Mouse (Mus musculus): Measurements from ENCODE around the gene Stambp.
"Not testable (repeated sequence)": the region's sequence is repeated elsewhere in the genome, so short reads cannot be mapped to it uniquely, and the experiment has no call there.

Gene Stambp

DNA sequence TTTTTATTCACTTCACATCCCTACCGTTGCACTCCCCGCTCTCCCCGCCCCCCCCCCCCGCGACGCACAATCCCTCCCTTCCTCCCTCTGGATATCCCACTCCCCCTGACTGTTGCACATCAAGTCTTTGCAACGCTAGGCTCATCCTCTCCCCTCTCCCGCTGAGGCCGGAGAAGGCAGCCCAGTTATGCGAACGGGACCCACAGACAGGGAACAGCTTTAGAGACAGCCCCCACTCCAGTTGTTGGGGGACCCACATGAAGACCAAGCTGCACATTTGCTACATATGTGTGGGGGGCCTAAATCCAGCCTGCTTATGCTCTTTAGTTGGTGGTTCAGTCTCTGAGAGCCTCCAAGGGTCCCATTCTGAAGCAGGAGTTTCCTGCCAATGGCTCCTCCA, at the start of gene Stambp:
Stambp (minus strand) TSS at position 59 of the 400 bp plus-strand sequence.
- peak; percentile 51 for DNase-seq (ENCODE audit: low spot score)

DNA sequence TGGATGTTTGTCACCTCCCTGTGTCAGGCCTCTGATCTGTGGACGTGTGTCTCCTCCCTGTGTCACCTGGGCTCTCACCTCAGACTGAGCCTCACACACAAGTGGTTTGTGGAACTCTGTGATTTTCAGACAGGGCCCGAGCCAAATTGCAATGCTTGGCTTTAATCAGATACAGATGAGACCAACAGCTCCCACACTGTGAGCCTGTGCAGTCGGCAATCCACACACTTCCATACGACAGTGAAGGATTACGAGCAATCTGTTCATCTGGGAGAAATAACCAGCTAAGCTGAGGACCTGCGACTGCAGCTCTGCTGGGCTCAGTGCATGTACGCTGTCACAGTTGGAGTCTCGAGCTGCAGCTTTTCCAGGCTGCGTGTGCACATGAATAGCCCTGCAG, 47.4 kb upstream of the Stambp start:
- no peak for DNase-seq (ENCODE audit: low spot score)

DNA sequence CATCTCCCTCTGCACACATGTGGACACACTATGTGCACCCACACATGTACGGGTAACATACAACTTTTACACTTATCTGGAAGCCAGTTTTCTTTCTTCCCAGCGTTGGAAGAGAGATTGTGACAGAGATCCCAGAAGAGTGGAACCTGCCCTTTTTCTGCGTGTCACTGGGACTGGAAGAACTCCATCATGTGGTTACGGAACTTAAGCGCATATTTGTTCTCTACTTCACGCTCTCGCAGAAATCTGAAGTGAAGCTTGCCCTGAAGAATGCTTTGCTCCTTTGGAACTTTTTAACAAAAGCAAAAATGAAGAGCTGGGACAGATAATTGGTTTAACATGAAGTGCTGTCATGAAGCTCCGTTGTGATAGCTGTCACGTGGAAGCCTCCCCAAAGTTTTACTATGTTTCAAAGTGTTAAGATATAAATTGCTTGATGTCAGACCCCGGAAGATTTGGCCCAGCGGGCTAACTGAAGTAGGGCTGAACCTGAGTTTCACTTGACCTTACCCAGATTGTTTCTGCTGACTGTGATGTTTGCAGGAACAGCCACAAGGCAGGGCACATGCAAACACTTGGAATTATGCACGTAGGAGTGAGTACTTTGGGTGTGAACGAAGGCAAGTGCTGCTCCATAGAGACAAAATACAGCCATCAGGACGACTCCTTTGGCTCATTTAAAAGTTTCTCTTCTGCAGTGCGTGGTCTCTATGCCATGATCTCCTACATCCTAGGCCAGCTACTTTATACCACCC, 45.2 kb upstream of the Stambp start:
- no peak for DNase-seq (ENCODE audit: low spot score)

DNA sequence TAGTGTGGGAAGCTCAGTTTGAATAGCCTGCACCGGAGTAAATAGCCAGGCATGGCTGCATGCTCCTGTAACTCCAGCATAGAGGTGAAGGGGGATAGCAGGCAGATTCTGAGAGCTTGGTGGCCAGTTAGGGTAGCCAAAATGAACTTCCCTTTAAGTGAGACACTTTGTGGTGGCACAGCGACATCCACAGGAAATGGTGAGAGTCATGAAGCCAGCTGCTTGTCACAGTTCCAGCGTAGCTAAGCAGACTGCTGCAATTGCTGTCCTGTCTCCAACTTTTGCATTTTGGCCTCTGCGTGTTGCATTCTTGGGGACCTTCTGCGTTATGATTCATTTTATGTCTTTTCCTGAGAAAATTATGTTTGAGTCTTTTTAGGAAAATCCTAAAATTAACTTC, 44.0 kb upstream of the Stambp start:
- no peak for DNase-seq (ENCODE audit: low spot score)

DNA sequence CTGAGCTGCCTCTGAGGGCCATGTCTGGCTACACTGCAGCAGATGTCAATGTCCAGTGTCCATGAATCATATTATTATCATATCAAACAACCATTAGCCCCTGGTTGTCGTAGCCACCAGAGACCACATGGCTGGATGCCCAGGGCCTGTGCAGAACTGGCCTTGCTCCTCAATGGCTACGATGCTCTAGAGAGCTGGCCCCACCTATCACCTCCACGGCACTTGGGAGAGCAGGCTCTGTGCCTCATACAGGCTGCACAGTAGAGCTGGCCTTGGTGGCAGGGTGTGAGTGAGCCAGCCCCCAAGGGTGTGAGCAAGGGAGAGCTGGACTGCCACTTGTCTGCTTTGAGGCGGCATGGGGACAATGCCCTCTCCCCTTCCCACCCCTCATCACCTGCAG, 41.9 kb upstream of the Stambp start:
- no peak for DNase-seq (ENCODE audit: low spot score)

DNA sequence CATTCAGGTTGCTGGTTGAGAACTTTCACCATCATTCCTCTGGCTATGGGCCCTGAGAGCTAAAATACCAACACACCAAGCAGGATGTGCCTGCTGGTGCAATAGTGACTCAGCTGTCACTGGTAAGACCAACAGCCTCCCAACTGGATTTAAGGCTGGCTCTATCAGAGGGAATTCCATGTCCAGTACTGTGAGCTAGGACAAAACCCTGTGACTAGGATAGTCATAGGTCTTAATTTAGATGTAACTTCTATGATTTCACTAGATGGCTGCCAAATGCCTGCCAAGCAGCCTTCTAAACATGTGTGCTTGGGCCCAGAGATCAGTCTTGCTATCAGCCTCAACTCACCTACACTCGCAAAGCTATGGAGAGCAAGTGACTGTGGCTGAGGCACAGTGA, 40.4 kb upstream of the Stambp start:
- DNase-seq (ENCODE audit: low spot score): no peak

DNA sequence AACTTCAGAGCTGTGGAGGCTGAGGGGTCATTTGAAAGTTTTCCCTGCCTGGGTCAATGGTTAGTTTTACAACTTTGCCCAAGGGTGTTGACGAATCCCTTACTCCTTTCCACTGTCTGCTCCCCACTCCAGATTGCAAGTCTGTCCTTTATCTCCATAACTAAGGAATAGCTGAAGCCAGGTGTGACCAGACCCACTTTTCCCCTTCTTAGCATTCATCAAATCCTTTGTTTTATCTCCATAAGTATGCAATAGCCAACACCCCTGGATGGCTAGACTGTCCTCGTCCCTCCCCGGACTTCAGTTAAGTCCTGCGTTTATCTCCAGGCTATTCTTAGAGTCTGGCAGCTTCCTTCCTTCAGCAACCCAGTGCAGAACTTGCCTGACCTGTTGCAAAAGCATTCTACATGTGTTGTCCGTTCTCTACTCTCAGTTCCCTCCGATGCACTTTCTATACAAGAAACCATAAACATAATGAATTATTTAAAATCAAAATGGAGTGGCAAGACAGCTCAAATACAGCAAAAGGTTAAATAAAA, 27.2 kb upstream of the Stambp start:
- DNase-seq (ENCODE audit: low spot score): no peak

DNA sequence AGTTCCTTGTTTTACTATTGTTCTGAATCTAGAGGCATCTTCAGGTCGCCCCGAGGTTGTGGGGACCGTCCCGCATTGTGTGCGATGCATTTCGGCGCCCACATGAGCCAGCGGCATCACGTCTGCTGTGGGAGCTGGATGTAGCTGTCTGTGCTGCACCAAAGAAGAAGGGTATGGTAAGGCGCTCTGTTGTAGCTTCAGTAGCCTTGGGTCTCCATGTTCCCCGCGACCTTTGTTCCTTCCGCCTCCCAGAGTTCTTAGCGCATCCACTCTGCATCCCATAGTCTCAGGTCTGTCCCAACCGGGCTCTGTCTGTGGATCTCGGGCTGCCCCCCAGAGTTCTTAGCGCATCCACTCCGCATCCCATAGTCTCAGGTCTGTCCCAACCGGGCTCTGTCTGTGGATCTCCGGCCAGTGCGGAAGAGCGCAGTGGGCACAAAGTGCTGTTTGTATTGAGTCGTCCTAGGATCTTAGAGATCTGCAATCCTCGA, 26.6 kb upstream of the Stambp start:
- DNase-seq (ENCODE audit: low spot score): no peak

DNA sequence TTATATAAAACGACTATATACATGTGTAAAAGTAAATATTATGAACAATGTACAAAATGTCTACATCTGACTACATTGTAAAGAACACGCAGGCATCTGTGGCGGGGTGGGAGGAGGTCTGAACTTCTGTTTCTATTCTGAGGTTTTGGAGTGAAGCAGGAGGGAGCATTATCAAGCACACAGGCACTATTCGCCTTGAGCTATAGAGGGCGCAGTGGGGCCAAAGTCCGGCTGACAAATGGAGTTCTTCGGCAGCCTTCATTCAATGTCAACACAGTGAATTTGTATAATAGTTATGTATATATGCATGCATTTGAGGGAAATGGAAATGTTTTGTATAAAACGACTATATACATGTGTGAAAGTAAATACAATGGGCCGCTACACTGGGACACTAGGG, 26.1 kb upstream of the Stambp start:
- DNase-seq (ENCODE audit: low spot score): peak; percentile 73

DNA sequence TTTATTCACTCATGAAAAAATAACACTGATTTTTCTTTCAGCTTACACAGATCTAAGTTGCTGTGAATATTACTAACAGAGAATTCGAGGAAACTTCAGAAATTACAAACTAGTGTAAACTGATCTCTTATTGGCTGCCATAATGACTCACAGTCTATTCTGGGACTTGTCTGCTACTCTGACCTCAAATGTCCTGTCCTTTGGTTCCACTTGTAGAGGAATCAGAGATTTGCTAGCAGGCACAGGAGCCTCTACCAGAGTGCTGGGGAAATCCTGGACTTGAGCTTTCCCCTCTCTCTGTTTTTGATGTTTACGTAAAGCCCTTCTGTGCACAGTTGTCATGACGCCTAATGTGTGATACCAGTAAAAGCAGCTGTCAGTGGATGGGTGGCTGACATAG, 25.5 kb upstream of the Stambp start:
- DNase-seq (ENCODE audit: low spot score): no peak

DNA sequence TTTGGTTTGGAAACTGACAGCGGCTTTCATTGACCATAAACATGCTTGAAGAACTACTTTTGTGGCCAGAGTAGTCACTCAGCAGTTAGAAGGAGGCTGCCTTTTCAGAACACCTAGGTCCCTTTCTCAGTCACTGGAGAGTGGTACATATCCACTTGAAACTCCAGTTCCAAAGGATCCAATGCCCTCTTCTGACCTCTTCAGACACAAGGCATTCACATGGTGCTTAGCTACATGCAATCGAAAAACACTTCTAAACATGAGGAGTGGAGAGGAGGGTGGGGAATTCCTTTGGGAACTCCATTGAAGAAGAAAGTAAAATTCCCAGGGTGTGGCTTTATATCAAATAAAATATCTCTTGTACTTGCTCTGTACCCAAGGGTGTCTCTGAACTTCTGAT, 22.5 kb upstream of the Stambp start:
- DNase-seq (ENCODE audit: low spot score): no peak

DNA sequence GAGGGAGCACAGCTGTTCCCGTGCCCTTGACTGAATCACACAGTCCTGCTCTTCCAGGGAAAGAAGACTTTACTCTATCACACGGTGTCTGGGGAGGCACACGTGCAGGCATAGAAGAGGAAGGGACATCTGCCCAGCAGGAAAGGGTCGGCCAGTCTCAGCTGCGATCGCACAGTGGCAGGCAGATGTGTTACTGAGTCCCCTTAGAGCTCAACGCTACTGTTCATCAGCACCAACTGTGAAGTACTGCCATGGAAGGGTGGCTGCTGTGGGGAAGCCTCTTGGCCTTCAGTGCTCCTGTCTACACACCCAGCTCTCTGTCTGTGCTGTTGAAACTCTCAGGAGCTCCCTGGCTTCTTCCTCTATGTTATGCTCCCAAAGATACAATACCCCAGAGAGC, 21.4 kb upstream of the Stambp start:
- DNase-seq (ENCODE audit: low spot score): no peak

DNA sequence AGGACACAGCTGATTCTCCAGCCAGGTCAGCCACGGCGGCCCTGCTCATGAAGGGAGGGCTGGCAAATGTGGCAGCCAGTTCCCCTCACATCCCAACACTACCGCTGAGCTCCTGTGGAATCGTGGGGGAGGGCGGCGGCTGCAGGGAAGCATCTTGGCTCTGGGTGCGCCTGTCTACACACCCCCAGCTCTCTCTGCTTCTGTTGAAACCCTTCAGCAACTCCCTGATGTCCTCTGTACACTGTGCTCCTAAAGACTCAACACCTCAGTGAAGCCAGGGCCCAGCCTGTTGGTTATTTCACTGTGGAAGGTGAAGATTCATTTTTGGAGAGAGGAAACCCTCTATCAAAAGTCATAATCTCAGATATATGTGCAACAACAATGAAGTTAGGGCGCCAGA, 19.5 kb upstream of the Stambp start:
- DNase-seq (ENCODE audit: low spot score): no peak

DNA sequence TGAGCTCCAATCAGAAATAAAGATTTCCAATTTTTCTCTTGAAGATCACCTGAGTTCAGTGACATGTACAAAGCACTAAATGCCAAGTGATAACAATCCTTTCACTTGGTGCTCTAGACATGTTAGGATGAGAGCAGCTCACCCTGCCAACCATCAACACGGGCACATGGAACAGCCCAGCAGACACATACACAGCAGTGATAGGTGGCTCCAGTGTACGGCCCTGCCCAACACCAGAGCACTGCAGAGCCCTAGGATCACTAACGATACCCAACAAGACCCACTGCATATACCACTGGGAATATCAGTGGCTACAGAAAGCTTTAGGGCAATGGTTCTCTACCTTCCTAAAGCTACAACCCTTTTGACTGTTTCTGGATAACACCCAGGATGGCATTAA, 17.8 kb upstream of the Stambp start:
- no peak for DNase-seq (ENCODE audit: low spot score)

DNA sequence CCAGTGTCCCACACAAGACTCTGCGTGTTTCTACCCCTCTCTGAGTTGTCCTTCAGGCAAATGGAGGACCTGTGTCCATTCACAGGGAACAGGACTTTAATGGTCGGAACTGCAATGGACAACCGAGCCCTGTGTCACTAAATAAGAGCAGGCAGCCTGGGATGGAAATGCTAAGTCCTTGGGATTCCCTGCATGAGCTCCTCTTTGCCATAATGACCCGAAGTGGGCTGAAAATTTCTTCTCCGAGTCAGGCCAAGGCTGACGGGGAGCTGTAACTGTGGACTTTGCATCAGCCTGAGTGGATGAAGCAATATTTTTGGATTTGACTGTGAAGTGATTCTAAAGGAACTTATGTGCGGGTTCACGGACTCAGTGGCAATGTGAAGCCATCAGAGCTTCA, 14.7 kb upstream of the Stambp start:
- not testable (repeated sequence) for DNase-seq (ENCODE audit: low spot score)

DNA sequence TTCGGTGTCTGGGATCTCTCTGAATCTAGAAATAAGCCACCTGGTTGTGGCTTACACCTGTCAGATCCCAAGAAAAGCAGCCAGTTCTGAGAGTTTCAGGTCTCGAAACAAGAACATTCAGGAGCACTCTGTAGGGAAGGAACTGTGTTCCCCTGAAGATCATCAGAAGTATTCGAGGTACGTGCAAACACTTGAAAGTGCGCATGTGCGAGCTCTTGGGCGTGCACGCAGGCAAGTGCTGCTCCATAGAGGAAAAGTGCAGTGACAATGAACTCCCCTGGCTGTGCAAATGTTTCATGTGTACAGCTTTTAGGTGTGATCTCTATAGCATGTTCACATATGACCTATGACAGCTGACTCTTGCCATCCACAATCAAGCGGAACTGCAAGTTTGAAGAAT, 12.8 kb upstream of the Stambp start:
- DNase-seq (ENCODE audit: low spot score): not testable (repeated sequence)

DNA sequence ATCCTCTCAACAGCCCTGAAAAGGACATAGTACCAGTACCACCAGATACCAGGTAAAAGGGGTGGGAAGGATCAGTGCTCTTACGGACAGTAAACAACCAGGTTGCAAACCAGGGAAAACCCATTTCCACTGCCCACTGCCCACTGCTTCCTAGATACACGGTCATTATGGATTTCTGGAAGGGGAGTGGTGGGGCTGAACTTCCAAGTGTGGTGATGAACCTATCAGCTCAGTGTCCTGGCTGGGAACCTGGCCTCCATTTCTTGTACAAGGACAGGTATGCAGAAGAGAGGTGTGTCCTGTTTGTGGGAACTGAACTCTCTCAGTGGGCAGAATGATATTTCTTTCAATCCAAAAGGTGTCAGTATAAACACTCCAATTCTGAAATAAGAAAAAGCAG, 11.1 kb upstream of the Stambp start:
- DNase-seq (ENCODE audit: low spot score): no peak

DNA sequence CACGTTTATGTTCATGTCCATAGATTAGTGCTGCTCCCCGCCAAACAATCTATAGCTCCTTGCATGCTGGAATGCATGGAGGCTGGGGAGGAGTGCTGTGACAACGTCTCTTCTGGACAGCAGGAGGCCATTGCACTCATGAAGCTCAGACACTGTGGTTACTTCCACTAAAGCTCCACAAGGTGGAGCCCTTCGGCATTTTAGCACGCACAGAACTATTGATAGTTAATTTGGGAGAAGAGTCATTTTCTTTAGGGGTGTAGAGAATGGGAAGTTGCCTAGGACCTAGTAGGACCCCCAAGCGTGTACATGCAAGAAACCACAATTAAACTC, 10.4 kb upstream of the Stambp start:
- DNase-seq (ENCODE audit: low spot score): peak; percentile 85

DNA sequence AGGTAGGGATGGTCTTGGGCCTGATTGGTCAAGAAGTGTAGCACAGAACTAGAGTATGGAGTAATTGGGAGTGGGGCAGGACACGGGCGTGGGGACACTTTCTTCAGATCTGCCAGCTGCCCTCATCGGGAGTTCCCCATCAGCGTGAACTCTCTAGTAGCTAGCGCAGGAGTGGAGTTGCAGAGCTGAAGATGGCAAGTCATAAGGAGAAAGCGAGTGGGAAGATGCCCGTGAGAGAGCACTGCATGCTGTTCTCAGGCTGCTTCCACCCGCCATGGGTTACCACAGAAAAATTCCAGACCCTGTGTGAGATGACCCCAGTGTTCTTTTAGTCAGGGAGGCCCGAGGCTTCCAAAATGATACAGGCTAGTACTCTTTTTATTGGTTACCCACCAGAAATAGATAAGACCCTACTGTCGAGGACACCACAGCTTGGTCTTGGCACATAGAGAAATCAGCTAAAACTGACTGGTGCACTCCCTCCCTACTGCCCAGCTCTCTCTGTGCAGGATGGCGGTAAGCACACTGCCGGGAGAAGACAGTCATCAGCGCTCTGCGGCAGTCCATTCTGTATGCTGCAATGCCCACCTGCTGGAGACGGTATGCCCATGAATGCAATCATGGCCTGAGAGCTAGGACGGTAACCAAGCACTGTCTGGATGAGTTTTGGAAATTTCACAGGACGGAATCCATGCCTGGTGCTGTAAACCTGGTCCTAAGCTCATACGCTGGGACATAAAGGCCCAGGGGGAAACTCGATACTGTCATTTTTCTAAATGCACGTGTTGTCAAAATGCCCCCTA, 9.8 kb upstream of the Stambp start:
- DNase-seq (ENCODE audit: low spot score): no peak

DNA sequence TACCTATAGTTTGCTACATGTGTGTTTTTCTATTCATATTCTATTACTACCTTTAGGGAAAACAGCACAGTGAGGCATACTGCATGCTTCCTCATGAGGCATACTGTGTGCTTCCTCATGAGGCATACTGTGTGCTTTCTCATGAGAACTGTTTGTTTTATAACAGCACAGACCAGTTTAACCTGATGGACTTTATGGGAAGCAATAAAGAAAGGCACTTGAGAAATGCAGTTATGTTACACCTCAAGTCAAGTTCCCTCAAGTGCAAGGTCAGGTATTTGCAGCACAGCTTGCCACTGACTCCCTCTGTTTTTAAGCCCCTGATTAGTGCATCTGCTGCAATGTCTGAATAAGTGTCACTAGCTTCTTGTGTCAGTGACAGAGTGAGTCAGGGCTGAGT, 5.0 kb upstream of the Stambp start:
- DNase-seq (ENCODE audit: low spot score): no peak

DNA sequence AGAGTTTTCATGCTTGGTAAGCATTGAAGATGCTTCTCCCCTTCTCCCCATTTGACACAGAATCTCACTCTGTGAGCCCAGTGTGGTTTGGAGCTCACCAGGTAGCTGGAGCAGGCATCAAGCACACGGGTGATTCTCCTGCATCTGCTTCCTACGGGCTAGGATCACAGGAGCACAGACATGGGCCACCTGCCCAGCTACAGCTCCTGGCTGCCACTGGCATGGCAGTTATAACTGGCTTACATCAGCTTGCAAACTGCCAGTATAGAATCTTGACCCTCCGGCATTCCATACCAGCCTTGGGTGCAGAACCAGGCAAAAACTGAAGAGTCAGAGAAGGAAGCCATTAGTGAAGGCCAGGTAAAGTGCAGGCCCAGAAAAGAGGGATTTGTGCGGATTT, 3.1 kb upstream of the Stambp start:
- no peak for DNase-seq (ENCODE audit: low spot score)

DNA sequence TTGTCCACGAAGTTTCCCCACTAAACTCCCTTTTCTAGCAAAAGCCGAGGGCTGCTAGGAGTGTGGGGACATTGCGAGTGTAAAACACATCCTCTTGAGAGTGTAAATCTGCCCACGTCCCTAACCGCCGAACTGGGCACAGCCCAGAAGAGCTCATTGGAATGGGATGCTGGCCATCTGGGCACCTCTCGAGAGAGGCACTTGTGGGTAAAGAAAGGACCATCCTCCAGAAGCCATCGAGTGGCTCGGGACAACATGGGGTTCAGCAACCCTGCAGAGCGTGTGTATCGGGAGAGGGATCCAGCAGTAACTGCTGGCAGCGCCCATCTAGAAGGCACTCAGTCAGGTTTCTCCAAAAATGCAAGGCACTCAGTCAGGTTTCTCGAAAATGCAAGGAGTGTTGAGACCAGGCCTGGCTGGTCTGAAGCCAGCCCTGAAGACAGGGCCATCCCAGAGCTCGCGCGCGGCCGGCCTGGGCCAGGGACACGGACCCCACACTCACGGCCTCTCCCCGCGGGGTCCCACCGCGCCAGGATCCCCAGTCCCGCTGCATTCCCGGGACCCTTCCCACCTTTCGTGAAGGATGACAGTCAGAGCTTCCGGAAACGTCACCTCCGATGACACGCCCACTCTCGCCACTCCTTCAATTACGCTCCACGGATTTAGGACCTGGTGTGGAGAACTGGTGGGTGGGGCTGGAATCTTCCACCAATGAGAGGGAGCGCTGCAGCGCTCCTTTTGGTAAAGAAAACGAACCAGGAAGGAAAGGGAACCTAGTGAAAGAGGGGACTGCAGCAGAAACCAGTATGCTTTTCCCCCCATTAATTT, 475 bp downstream of the Stambp start:
- peak; percentile 95 for DNase-seq (ENCODE audit: low spot score)

Measured in retina, embryonic 14.5 days (tissue).